Mouse (Mus musculus) hindbrain, embryonic 11.5 days (tissue): ENCODE data around the gene Zfp420. TPM values are rescaled to one million over a fixed set of nuclear protein-coding genes. Genes with fewer than 3 reads are reported as not detected.
A peak's percentile ranks its signal among the peaks of the same experiment; 100 is the strongest.

Experiments used
- ATAC-seq: fragments of 200-750 bp; cut with Nextera tagmentation; 2 replicates; pipeline ENCODE4 v1.8.0; 2017; ENCODE audit warnings: mild to moderate bottlenecking, moderate TSS enrichment, moderate library complexity; ENCODE audit not compliant: low FRiP score
- DNase-seq: peaks from one replicate; pipeline ENCODE4 v3.0.0-alpha.2; 2015; ENCODE audit warnings: low spot score
- H3K27ac ChIP-seq: fragments of 300-500 bp; sonication (generic); 2 replicates; pipeline ENCODE4 v1.5.1; 2014; ENCODE audit warnings: mild to moderate bottlenecking, low read depth, low read length
- H3K27me3 ChIP-seq: fragments of 300-500 bp; sonication (generic); 2 replicates; pipeline ENCODE4 v1.6.1; 2014; ENCODE audit warnings: mild to moderate bottlenecking, low read length, moderate library complexity, mixed read lengths; ENCODE audit not compliant: control insufficient read depth, insufficient read depth
- H3K36me3 ChIP-seq: fragments of 300-500 bp; sonication (generic); 2 replicates; pipeline ENCODE4 v1.6.1; 2014; ENCODE audit warnings: mild to moderate bottlenecking, low read length, moderate library complexity, mixed read lengths; ENCODE audit not compliant: control insufficient read depth, insufficient read depth
- H3K4me1 ChIP-seq: fragments of 300-500 bp; sonication (generic); replicated peaks from 2 replicates; pipeline ENCODE4 v1.6.1; 2014; ENCODE audit warnings: low read length, mixed read lengths; ENCODE audit not compliant: control insufficient read depth, insufficient read depth
- H3K4me2 ChIP-seq: fragments of 300-500 bp; sonication (generic); replicated peaks from 2 replicates; pipeline ENCODE4 v1.6.1; 2014; ENCODE audit warnings: mild to moderate bottlenecking, low read depth, low read length
- H3K4me3 ChIP-seq: fragments of 300-500 bp; sonication (generic); 2 replicates; pipeline ENCODE4 v1.5.1; 2014; ENCODE audit warnings: low read depth, low read length
- H3K9ac ChIP-seq: fragments of 300-500 bp; sonication (generic); 2 replicates; pipeline ENCODE4 v1.6.1; 2014; ENCODE audit warnings: low read depth, low read length
- H3K9me3 ChIP-seq: fragments of 300-500 bp; sonication (generic); 2 replicates; pipeline ENCODE4 v1.6.1; 2016; ENCODE audit warnings: low read length; ENCODE audit not compliant: control insufficient read depth
- WGBS: fragments of 180-500 bp; shearing (Covaris S2); extraction: QIAGEN DNeasy Blood & Tissue Kit; methylation state at CpG from one replicate; pipeline ENCODE4 v1.1.7; 2014; 5-methylcytosine and 5-hydroxymethylcytosine counted together
- polyA plus RNA-seq: library from polyadenylated mRNA; unstranded; fragments of >200 nt; fragmentation: Nextera tagmentation; extraction: Ambion mirVana; gene quantifications from 2 replicates; pipeline ENCODE4 v1.2.1, GENCODE M21; 2014

Gene Zfp420
- polyA plus RNA-seq, 1 experiment from 2014 or later, result 11.7 TPM

- peaks cover 7% of the 10 kb centered on the region; the same call in 1 of the 2 replicates for H3K9me3 ChIP-seq
- H3K9ac ChIP-seq, result no peak overlapping the region
- H3K4me3 ChIP-seq, result no peak overlapping the region
- no peak overlapping the region for H3K4me2 ChIP-seq
- H3K36me3 ChIP-seq, result peaks cover 12% of the 10 kb centered on the region
- no peaks in the 10 kb centered on the region for H3K4me1 ChIP-seq
- ATAC-seq (no peak), DNase-seq (no peak)
- H3K27me3 ChIP-seq, result no peaks in the 10 kb centered on the region
- WGBS, result 83% methylated on average over 7 of the region's 7 CpGs
- no peak overlapping the region for H3K27ac ChIP-seq
Observed at GRCm38 (mm10) chr7:29880056-29880455, 20.3 kb downstream of the Zfp420 start.

GRCm38 (mm10) chr7:29880916-29881315, 21.1 kb downstream of the Zfp420 start:
- Histone ChIP-seq H3K4me1 (no peaks in the 10 kb centered on the region), H3K27ac (no peak overlapping the region), H3K4me2 (no peak overlapping the region), H3K9ac (no peak overlapping the region), H3K27me3 (no peaks in the 10 kb centered on the region), H3K36me3 (0 out of 2 replicates have a peak, but pooled peaks cover 4% of the 10 kb centered on the region), H3K9me3 (no peaks in the 10 kb centered on the region), H3K4me3 (no peak overlapping the region)
- DNase-seq (no peak), ATAC-seq (no peak)
- WGBS, result 93% methylated on average over 7 of the region's 7 CpGs

- no peak for DNase-seq
- Histone ChIP-seq H3K4me2 (no peak overlapping the region), H3K27me3 (no peaks in the 10 kb centered on the region), H3K9ac (no peak overlapping the region), H3K4me1 (no peaks in the 10 kb centered on the region), H3K36me3 (peaks cover 35% of the 10 kb centered on the region), H3K4me3 (no peak overlapping the region), H3K27ac (no peak overlapping the region), H3K9me3 (peaks cover 23% of the 10 kb centered on the region)
- no peak for ATAC-seq
- WGBS, result 93% methylated on average over 7 of the region's 7 CpGs
Observed at GRCm38 (mm10) chr7:29890501-29890900, 30.7 kb downstream of the Zfp420 start.

- peaks cover 22% of the 10 kb centered on the region for H3K9me3 ChIP-seq
- no peak overlapping the region for H3K27ac ChIP-seq
Observed at GRCm38 (mm10) chr7:29892756-29893155, 33.0 kb downstream of the Zfp420 start.

GRCm38 (mm10) chr7:29898351-29898750, 38.6 kb downstream of the Zfp420 start:
- 95% methylated on average over 4 of the region's 4 CpGs for WGBS

More at GRCm38 (mm10) chr7:29892756-29893155, 33.0 kb downstream of the Zfp420 start:
- Histone ChIP-seq H3K4me3 (no peak overlapping the region), H3K27me3 (no peaks in the 10 kb centered on the region), H3K9ac (no peak overlapping the region), H3K4me2 (no peak overlapping the region), H3K36me3 (peaks cover 41% of the 10 kb centered on the region), H3K4me1 (no peaks in the 10 kb centered on the region)
- 95% methylated on average over 4 of the region's 4 CpGs for WGBS
- DNase-seq (no peak), ATAC-seq (no peak)

GRCm38 (mm10) chr7:29904101-29904500, 44.3 kb downstream of the Zfp420 start:
- no peaks in the 10 kb centered on the region for H3K27me3 ChIP-seq
- 95% methylated on average over 4 of the region's 4 CpGs for WGBS
- 0 out of 2 replicates have a peak, but pooled peaks cover 2% of the 10 kb centered on the region for H3K36me3 ChIP-seq
- H3K9me3 ChIP-seq, result no peaks in the 10 kb centered on the region
- no peak overlapping the region for H3K27ac ChIP-seq
- H3K4me2 ChIP-seq, result no peak overlapping the region
- DNase-seq (no peak), ATAC-seq (no peak)
- no peak overlapping the region for H3K4me3 ChIP-seq
- no peak overlapping the region for H3K9ac ChIP-seq
- H3K4me1 ChIP-seq, result no peaks in the 10 kb centered on the region

More at GRCm38 (mm10) chr7:29898351-29898750, 38.6 kb downstream of the Zfp420 start:
- H3K4me2 ChIP-seq, result no peak overlapping the region
- H3K4me3 ChIP-seq, result no peak overlapping the region
- H3K4me1 ChIP-seq, result no peaks in the 10 kb centered on the region
- no peak for ATAC-seq
- H3K36me3 ChIP-seq, result peaks cover 39% of the 10 kb centered on the region
- no peaks in the 10 kb centered on the region for H3K27me3 ChIP-seq
- H3K9me3 ChIP-seq, result peaks cover 24% of the 10 kb centered on the region
- DNase-seq, result no peak
- no peak overlapping the region for H3K27ac ChIP-seq
- no peak overlapping the region for H3K9ac ChIP-seq

GRCm38 (mm10) chr7:29905966-29906681, 46.3 kb downstream of the Zfp420 start, which contains the start of gene Zfp27:
TSS of gene Zfp27 (minus strand) at chr7:29906572.
- ATAC-seq, result peak; percentile 85
- Histone ChIP-seq H3K9me3 (no peaks in the 10 kb centered on the region), H3K4me1 (peaks cover 4% of the 10 kb centered on the region; the same call in 1 of the 2 replicates), H3K27ac (peak within 1 kb of the TSS; percentile 98), H3K4me2 (peak within 1 kb of the TSS; percentile 50), H3K9ac (peak within 1 kb of the TSS; percentile 65), H3K36me3 (no peaks in the 10 kb centered on the region), H3K27me3 (no peaks in the 10 kb centered on the region), H3K4me3 (peak within 1 kb of the TSS; percentile 48)
- DNase-seq, result peak; percentile 92
- WGBS, result under 1% methylated on average over 22 of the region's 22 CpGs

- DNase-seq, result no peak
- peak overlapping the region; percentile 65 for H3K9ac ChIP-seq
Observed at GRCm38 (mm10) chr7:29906682-29907058, 46.9 kb downstream of the Zfp420 start.

GRCm38 (mm10) chr7:29907206-29907605, 47.4 kb downstream of the Zfp420 start:
- DNase-seq (no peak), ATAC-seq (no peak)
- 87% methylated on average over 5 of the region's 5 CpGs for WGBS
- H3K4me2 ChIP-seq, result no peak overlapping the region
- no peaks in the 10 kb centered on the region for H3K27me3 ChIP-seq
- H3K9ac ChIP-seq, result no peak overlapping the region
- no peaks in the 10 kb centered on the region for H3K9me3 ChIP-seq
- H3K27ac ChIP-seq, result peak overlapping the region; percentile 98
- H3K4me3 ChIP-seq, result no peak overlapping the region
- H3K4me1 ChIP-seq, result peaks cover 4% of the 10 kb centered on the region; the same call in 1 of the 2 replicates
- peaks cover 4% of the 10 kb centered on the region; the same call in 1 of the 2 replicates for H3K36me3 ChIP-seq

More at GRCm38 (mm10) chr7:29906682-29907058, 46.9 kb downstream of the Zfp420 start:
- H3K4me2 ChIP-seq, result peak overlapping the region; percentile 50
- WGBS, result 24% methylated on average over 8 of the region's 8 CpGs
- peak overlapping the region; percentile 48 for H3K4me3 ChIP-seq
- no peak for ATAC-seq
- H3K27ac ChIP-seq, result peak overlapping the region; percentile 98
- H3K27me3 ChIP-seq, result no peaks in the 10 kb centered on the region
- no peaks in the 10 kb centered on the region for H3K36me3 ChIP-seq
- H3K9me3 ChIP-seq, result no peaks in the 10 kb centered on the region
- peaks cover 4% of the 10 kb centered on the region; the same call in 1 of the 2 replicates for H3K4me1 ChIP-seq
